12 mouse cellular contexts compared by ENCODE assay signal in the genomic region with DNA sequence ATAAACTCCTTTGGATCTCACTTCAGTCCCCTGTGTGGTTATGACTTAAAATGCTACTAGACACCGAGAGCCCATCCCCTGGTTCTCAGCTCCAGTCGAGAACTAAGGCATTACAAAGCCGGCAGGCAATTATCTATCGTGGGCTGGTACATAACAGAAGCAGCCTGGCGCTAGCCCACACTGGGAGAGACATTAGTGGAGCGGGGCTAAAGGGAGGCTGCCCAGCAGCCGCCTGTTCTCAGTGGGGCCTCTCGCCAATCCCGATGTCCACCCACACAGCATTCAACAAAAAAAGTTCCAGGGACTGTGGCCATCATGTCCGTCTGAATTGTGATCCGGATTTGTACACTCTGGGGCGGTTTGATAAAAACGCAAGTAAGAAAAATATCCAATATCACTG.
DNase-seq lines count a peak whose midpoint lies in the region; ATAC-seq lines count a peak whose summit lies in the region.
"Had no signal": no experiment of that assay in that cellular context is flagged by ENCODE, and none has a peak within 500 bp of the region (broad histone marks: within the 10 kb centered on the region; RNA-seq: fewer than 3 reads in every experiment).

No protein-coding gene starts in this region.

- no peaks in the 10 kb centered on the region for H3K4me1 ChIP-seq in forebrain, embryonic 14.5 days (ENCODE audit: control insufficient read depth, insufficient read depth, low read length)
- H3K4me1 ChIP-seq in forebrain, embryonic 13.5 days: peaks cover 6% of the 10 kb centered on the region; the same call in 1 of the 2 replicates
- H3K4me1 ChIP-seq in kidney, embryonic 15.5 days: peaks cover 7% of the 10 kb centered on the region
- H3K4me1 ChIP-seq: embryonic facial prominence, embryonic 15.5 days; megakaryocyte, embryonic 14.5 days had no signal

- 49% methylated on average over 13 of the region's 13 CpGs for WGBS in forebrain, embryonic 14.5 days
- WGBS in forebrain, embryonic 13.5 days: 55% methylated on average over 13 of the region's 13 CpGs
- whole genome bisulfite sequencing in kidney, embryonic 15.5 days: 82% methylated on average over 13 of the region's 13 CpGs

- H3K9ac ChIP-seq in forebrain, embryonic 14.5 days (ENCODE audit: low read length): no peak overlapping the region
- H3K9ac ChIP-seq in forebrain, embryonic 13.5 days: no peak overlapping the region
- H3K9ac ChIP-seq in kidney, embryonic 15.5 days: no peak overlapping the region
- H3K9ac ChIP-seq: embryonic facial prominence, embryonic 15.5 days had no signal

- peak; percentile 34 for DNase-seq in forebrain, embryonic 14.5 days (ENCODE audit: low spot score)
- DNase-seq in right cerebral cortex, adult 18-20 months: peak; percentile 67
- DNase-seq in right cerebral cortex, postnatal 4 days: no peak
- DNase-seq in layer of hippocampus, postnatal 36 days: peak; percentile 27 to 34
- peak; percentile 58 for DNase-seq in telencephalon, adult 2 months (ENCODE audit: low read depth, low spot score)
- DNase-seq in adrenal gland, postnatal 4 days (ENCODE audit: low spot score in 2 of 2): no peak
- DNase-seq: gastrocnemius, adult 2 months; lung, adult 18-20 months had no signal

- no peaks in the 10 kb centered on the region for H3K27me3 ChIP-seq in forebrain, embryonic 14.5 days (replicated peaks; ENCODE audit: control insufficient read depth, insufficient read depth, low read length)
- no peaks in the 10 kb centered on the region for H3K27me3 ChIP-seq in forebrain, embryonic 13.5 days
- no peaks in the 10 kb centered on the region for H3K27me3 ChIP-seq in kidney, embryonic 15.5 days
- H3K27me3 ChIP-seq: embryonic facial prominence, embryonic 15.5 days; megakaryocyte, embryonic 14.5 days had no signal

- no peak overlapping the region for H3K4me2 ChIP-seq in forebrain, embryonic 14.5 days (ENCODE audit: low read length)
- no peak overlapping the region for H3K4me2 ChIP-seq in forebrain, embryonic 13.5 days
- no peak overlapping the region for H3K4me2 ChIP-seq in kidney, embryonic 15.5 days
- H3K4me2 ChIP-seq: embryonic facial prominence, embryonic 15.5 days had no signal

- ATAC-seq in forebrain, embryonic 14.5 days: no peak
- ATAC-seq in forebrain, embryonic 13.5 days: no peak
- ATAC-seq in kidney, embryonic 15.5 days (replicated peaks; ENCODE audit: low FRiP score): no peak

- H3K36me3 ChIP-seq in forebrain, embryonic 14.5 days (ENCODE audit: control insufficient read depth, insufficient read depth, low read length): no peaks in the 10 kb centered on the region
- H3K36me3 ChIP-seq in forebrain, embryonic 13.5 days (ENCODE audit: poor library complexity, severe bottlenecking): no peaks in the 10 kb centered on the region
- no peaks in the 10 kb centered on the region for H3K36me3 ChIP-seq in kidney, embryonic 15.5 days
- H3K36me3 ChIP-seq: embryonic facial prominence, embryonic 15.5 days had no signal

- H3K4me3 ChIP-seq in forebrain, embryonic 14.5 days (ENCODE audit: low read depth, low read length): no peak overlapping the region
- no peak overlapping the region for H3K4me3 ChIP-seq in forebrain, embryonic 13.5 days
- no peak overlapping the region for H3K4me3 ChIP-seq in kidney, embryonic 15.5 days (replicated peaks)
- H3K4me3 ChIP-seq: embryonic facial prominence, embryonic 15.5 days; gastrocnemius, adult 2 months; megakaryocyte, embryonic 14.5 days had no signal

- no peaks in the 10 kb centered on the region for H3K9me3 ChIP-seq in forebrain, embryonic 14.5 days (replicated peaks; ENCODE audit: control insufficient read depth, low read length)
- H3K9me3 ChIP-seq in forebrain, embryonic 13.5 days (replicated peaks): no peaks in the 10 kb centered on the region
- no peaks in the 10 kb centered on the region for H3K9me3 ChIP-seq in kidney, embryonic 15.5 days (replicated peaks)
- H3K9me3 ChIP-seq: embryonic facial prominence, embryonic 15.5 days had no signal

- H3K27ac ChIP-seq in forebrain, embryonic 14.5 days (ENCODE audit: low read depth, low read length): no peak overlapping the region
- H3K27ac ChIP-seq in forebrain, embryonic 13.5 days: no peak overlapping the region
- H3K27ac ChIP-seq in kidney, embryonic 15.5 days: no peak overlapping the region
- H3K27ac ChIP-seq: embryonic facial prominence, embryonic 15.5 days; gastrocnemius, adult 2 months had no signal

Comparison
In these comparisons a context has a peak if more than half of its experiments do, and no peak if none do; other contexts are left out.
1. DNase-seq: peak in forebrain, embryonic 14.5 days (single experiment), right cerebral cortex, adult 18-20 months (single experiment), layer of hippocampus, postnatal 36 days (2 of 2) and telencephalon, adult 2 months (single experiment); none in right cerebral cortex, postnatal 4 days (single experiment) and adrenal gland, postnatal 4 days (0 of 2).